Mouse (Mus musculus) R1 (cell line): Measurements from ENCODE around the gene Tfrc.

ENCODE experiments used
- DNase-seq: peaks from one replicate; pipeline ENCODE4 v3.0.0-alpha.2; 2018; ENCODE audit warnings: low read depth, low spot score

Tfrc gene

GRCm38 (mm10) chr16:32668030-32668429 is 59.3 kb downstream of the Tfrc start:
- no peak for DNase-seq

- no peak for DNase-seq
Observed at GRCm38 (mm10) chr16:32668472-32668871, 59.8 kb downstream of the Tfrc start.

- no peak for DNase-seq
Observed at GRCm38 (mm10) chr16:32669243-32669642, 60.5 kb downstream of the Tfrc start.

GRCm38 (mm10) chr16:32670354-32671124 is 61.8 kb downstream of the Tfrc start:
- DNase-seq: no peak

- no peak for DNase-seq
Observed at GRCm38 (mm10) chr16:32671206-32671887, 62.6 kb downstream of the Tfrc start.

GRCm38 (mm10) chr16:32672250-32672649 is 63.5 kb downstream of the Tfrc start:
- no peak for DNase-seq

GRCm38 (mm10) chr16:32672861-32673560 is 64.3 kb downstream of the Tfrc start:
- peak; percentile 41 for DNase-seq

GRCm38 (mm10) chr16:32674121-32674740 is 65.5 kb downstream of the Tfrc start:
- no peak for DNase-seq

GRCm38 (mm10) chr16:32677040-32677700 is 68.5 kb downstream of the Tfrc start:
- DNase-seq: no peak

- no peak for DNase-seq
Observed at GRCm38 (mm10) chr16:32677903-32678302, 69.2 kb downstream of the Tfrc start.

- no peak for DNase-seq
Observed at GRCm38 (mm10) chr16:32678812-32679211, 70.1 kb downstream of the Tfrc start.

- DNase-seq: no peak
Observed at GRCm38 (mm10) chr16:32679976-32680375, 71.3 kb downstream of the Tfrc start.

- no peak for DNase-seq
Observed at GRCm38 (mm10) chr16:32680806-32681205, 72.1 kb downstream of the Tfrc start.

- DNase-seq: peak; percentile 84
Observed at GRCm38 (mm10) chr16:32682194-32682593, 73.5 kb downstream of the Tfrc start.
